Mouse (Mus musculus) megakaryocyte, embryonic 14.5 days (primary cell): Measurements from ENCODE around the gene Chst3. TPM values are rescaled to one million over a fixed set of nuclear protein-coding genes. Genes with fewer than 3 reads are reported as not detected.
"Not testable (repeated sequence)": the region's sequence is repeated elsewhere in the genome, so short reads cannot be mapped to it uniquely, and the experiment has no call there.

Source experiments
- H3K27me3 ChIP-seq: replicated peaks from 2 replicates; pipeline ENCODE3; 2012; ENCODE audit warnings: inconsistent platforms
- H3K36me3 ChIP-seq: replicated peaks from 2 replicates; pipeline ENCODE3; 2012; ENCODE audit warnings: low read length, inconsistent platforms, mixed read lengths
- H3K4me1 ChIP-seq: 2 replicates; pipeline ENCODE4 v1.6.1; 2012; ENCODE audit warnings: inconsistent platforms
- H3K4me3 ChIP-seq: replicated peaks from 2 replicates; pipeline ENCODE3; 2012; ENCODE audit warnings: moderate library complexity, mild to moderate bottlenecking, inconsistent platforms
- H3K9me3 ChIP-seq: 2 replicates; pipeline ENCODE4 v1.6.1; 2012; ENCODE audit warnings: inconsistent platforms
- FLI1 ChIP-seq: IDR thresholded peaks from 2 replicates; pipeline ENCODE4 v1.6.1; 2012; ENCODE audit warnings: low read length, inconsistent platforms, mixed read lengths
- GATA1 ChIP-seq: IDR thresholded peaks from 3 replicates; pipeline ENCODE4 v1.6.1; 2012; ENCODE audit warnings: mixed read lengths, low read length, inconsistent platforms, borderline replicate concordance
- polyA plus RNA-seq: library from polyadenylated mRNA; stranded (reverse); fragments of >175 nt; gene quantifications from 2 replicates; pipeline ENCODE4 v1.2.3, GENCODE M21; 2012; ENCODE audit warnings: low replicate concordance; ENCODE audit not compliant: insufficient read depth

Gene Chst3
- polyA plus RNA-seq, 1 experiment, result not detected

DNA sequence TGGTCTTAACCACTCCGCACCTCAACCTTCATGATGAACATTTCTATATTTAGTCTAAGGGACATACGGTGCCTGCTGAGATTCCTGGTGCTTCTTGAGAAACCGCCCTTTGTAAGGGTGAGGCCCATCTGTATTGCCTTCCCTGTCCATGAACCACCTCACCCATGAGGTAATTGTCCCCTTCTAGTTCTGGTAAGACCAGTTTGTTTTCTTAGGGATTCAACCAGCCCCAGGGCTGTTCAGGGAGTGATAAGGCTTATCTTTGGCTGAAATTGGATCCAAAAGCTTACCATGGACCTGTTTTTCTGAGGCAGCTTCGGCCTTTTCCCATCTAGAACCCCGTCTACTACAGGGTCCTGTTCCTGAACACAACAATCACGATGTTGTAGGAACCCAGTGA, 37.0 kb upstream of the Chst3 start:
- TF ChIP-seq GATA1, result no peak
- TF ChIP-seq FLI1, result no peak
- Histone ChIP-seq H3K36me3 (no peaks in the 10 kb centered on the region), H3K27me3 (peaks cover 53% of the 10 kb centered on the region), H3K9me3 (no peaks in the 10 kb centered on the region), H3K4me3 (no peak overlapping the region), H3K4me1 (peaks cover 19% of the 10 kb centered on the region; the same call in 1 of the 2 replicates)

DNA sequence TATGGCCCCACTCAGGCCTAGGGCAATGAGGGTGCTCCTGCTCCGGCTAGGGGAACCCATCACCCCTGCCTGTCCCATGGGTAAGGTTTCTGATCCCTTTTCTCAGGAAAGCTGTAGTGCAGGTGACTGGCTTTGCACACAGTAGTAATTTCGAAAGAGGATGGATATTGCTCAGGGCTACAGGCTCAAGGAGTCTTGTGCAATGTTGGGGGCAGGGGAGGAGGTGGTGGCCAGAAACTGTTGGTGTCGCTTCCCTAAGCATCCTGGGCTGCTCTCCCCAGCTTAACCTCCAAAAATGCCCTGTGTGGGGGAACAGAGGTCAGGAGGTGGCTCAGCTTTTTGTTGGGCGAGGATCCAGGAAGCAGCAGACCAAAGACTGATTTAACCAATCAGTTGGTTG, 33.5 kb upstream of the Chst3 start:
- TF ChIP-seq GATA1 (no peak), FLI1 (no peak)
- H3K9me3 ChIP-seq, result no peaks in the 10 kb centered on the region
- H3K4me3 ChIP-seq, result no peak overlapping the region
- no peaks in the 10 kb centered on the region for H3K36me3 ChIP-seq
- peaks cover 35% of the 10 kb centered on the region for H3K27me3 ChIP-seq
- H3K4me1 ChIP-seq, result peaks cover 6% of the 10 kb centered on the region

DNA sequence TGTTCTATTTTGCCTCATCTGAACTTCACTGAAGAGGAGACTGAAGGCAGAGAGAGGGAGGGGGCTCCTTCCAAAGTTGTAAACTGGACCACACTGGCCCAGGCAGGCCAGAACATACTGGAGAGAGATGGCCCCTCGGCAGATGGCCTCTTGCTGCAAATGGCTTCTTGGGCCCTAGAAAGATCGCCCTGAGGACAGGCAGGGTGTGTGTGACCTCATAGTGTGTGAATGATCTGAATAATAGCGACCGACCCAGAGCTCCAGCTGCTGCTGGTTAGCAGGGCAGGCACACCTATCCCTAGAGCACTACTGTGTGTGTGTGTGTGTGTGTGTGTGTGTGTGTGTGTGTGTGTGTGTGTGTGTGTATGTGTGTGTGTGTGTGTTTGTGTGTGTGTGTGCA, 33.1 kb upstream of the Chst3 start:
- TF ChIP-seq GATA1 (no peak), FLI1 (no peak)
- H3K36me3 ChIP-seq, result no peaks in the 10 kb centered on the region

DNA sequence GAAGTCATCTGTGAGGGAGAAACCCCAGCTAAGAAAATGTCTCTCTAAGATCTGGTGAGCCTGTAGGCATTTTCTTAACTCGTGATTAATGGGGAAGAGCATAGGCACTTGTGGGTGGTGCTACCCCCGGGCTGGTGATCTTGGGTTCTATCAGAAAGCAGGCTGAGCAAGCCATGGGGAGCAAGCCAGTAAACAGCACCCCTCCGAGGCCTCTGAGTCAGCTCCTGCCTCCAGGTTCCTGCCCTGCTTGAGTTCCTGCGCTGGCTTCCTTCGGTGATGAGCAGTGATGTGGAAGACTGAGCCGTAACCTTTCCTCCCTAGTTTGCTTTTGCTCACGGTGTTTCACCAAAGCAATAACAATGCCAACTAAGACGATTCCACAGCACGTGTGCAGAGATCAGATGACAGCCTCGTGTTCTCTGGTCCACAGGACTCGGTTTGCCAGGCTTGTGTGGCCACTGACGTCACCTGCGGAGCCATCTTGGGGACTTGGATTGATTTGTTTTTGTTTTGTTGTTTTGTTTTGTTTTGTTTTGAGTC, 31.4 kb upstream of the Chst3 start:
- Histone ChIP-seq H3K4me1 (peaks cover 11% of the 10 kb centered on the region), H3K36me3 (no peaks in the 10 kb centered on the region), H3K4me3 (no peak overlapping the region), H3K27me3 (peaks cover 25% of the 10 kb centered on the region), H3K9me3 (no peaks in the 10 kb centered on the region)
- TF ChIP-seq FLI1 (no peak), GATA1 (no peak)

More for the DNA sequence above, 33.1 kb upstream of the Chst3 start:
- Histone ChIP-seq H3K27me3 (peaks cover 31% of the 10 kb centered on the region), H3K4me1 (peaks cover 6% of the 10 kb centered on the region), H3K9me3 (no peaks in the 10 kb centered on the region), H3K4me3 (no peak overlapping the region)

DNA sequence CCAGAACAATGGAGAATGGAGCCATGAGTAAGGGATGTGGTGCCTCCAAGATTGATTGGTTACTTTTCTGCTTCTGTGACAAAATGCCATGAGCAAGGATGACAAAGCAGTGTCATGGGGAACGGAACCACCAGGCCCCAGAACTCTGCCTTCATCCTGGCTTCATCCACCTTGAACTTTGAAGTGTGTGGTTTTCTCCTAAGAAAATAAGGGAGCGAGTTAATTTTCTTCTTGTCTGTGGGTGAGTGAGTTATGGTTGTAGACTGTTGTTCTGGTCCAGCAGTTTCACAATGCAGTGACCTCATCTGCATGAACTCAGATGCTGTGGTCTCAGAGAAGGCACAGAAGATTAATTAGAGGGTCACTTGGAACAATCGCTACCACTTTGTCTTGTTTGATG, 29.3 kb upstream of the Chst3 start:
- not testable (repeated sequence) for H3K9me3 ChIP-seq, H3K36me3 ChIP-seq, H3K4me3 ChIP-seq
- Histone ChIP-seq H3K4me1 (peaks cover 16% of the 10 kb centered on the region), H3K27me3 (peaks cover 18% of the 10 kb centered on the region)

DNA sequence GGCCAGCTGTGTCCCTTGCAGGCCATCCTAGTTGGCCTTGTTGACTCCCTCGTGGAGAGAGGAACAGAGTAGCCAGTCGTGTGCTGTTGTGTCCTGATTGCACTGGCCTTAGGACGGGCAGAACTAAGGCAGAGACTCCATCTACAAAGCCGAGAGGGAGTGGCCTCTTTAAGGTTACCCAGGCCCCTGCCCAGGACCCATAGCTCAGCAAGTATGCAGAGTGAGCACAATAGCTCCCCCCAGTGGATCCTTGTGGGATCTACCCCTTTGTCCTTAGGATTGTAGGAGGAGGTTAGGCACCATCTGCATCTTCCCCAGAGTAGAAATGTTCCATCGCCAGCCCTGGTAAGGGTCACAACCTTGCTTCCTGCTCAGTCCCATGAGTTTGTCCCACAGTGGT, 27.5 kb upstream of the Chst3 start:
- no peak overlapping the region for H3K4me3 ChIP-seq
- no peaks in the 10 kb centered on the region for H3K36me3 ChIP-seq
- peaks cover 10% of the 10 kb centered on the region for H3K27me3 ChIP-seq
- TF ChIP-seq GATA1 (no peak), FLI1 (no peak)
- peaks cover 14% of the 10 kb centered on the region for H3K4me1 ChIP-seq
- peaks cover 21% of the 10 kb centered on the region for H3K9me3 ChIP-seq

DNA sequence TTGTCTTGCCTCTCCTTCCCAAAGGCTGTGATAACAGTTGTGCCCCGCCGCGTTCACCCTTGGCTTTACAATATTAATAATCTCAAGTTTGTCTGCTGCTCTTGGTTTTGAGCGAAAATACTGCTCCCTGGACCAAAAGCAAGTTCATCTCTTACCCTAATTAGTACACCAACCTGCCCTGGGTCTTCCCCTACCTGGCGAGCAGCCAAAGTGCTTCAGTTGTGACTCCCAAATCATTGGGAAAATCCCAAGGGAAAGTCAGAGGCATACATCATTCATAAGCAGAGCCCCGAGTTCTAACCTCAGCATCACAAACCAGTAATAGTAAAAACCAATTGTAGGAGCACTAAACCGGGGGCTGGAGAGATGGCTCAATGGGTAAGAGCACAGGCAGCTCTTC, 26.6 kb upstream of the Chst3 start:
- peaks cover 21% of the 10 kb centered on the region for H3K9me3 ChIP-seq
- peaks cover 8% of the 10 kb centered on the region for H3K27me3 ChIP-seq
- H3K36me3 ChIP-seq, result no peaks in the 10 kb centered on the region
- TF ChIP-seq GATA1 (no peak), FLI1 (no peak)
- H3K4me3 ChIP-seq, result no peak overlapping the region
- H3K4me1 ChIP-seq, result peaks cover 14% of the 10 kb centered on the region

DNA sequence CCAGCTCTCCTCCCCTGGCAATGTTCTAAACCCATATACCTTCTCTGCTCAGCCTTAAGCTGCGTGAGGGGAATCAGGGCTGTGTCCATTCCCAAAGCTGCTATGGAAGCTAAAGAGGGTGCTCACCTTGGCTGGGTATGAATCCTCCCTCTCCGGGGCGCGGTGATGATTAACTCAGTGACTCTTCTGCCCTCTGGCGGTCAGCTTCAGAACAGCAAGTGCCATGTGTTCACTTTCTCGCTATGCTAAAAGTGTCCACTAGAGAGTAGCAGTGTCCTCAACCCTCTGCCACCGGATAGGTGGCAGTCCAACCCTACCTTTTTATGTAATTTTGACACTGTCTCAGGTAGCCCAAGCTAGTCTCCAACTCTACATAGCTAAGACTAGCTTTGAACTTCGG, 26.0 kb upstream of the Chst3 start:
- no peaks in the 10 kb centered on the region for H3K36me3 ChIP-seq
- no peak overlapping the region for H3K4me3 ChIP-seq
- peaks cover 8% of the 10 kb centered on the region for H3K27me3 ChIP-seq
- no peak for TF ChIP-seq GATA1
- no peak for TF ChIP-seq FLI1
- H3K4me1 ChIP-seq, result peaks cover 14% of the 10 kb centered on the region
- H3K9me3 ChIP-seq, result peaks cover 27% of the 10 kb centered on the region

DNA sequence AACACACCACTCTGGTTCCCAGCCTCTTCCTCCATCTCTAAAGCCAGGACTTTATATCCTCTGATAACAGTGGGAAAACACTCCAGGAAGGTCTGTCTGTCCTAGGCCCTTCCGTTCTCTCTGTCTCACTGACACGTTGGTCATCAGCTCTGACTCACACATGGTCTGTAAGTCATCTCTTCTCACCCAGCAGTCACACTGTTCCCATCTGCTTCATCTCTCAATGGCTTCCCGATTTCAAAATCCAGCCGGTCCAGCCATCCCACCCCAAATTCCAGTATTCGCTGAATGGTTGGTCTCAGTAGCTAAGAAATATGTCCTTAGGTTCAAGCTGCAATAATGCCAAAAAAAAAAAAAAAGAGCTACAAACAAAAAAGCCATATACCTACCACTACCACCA, 24.9 kb upstream of the Chst3 start:
- Histone ChIP-seq H3K27me3 (peaks cover 10% of the 10 kb centered on the region), H3K36me3 (no peaks in the 10 kb centered on the region), H3K9me3 (peaks cover 29% of the 10 kb centered on the region), H3K4me1 (peaks cover 14% of the 10 kb centered on the region), H3K4me3 (no peak overlapping the region)
- TF ChIP-seq GATA1, result no peak
- TF ChIP-seq FLI1, result no peak

DNA sequence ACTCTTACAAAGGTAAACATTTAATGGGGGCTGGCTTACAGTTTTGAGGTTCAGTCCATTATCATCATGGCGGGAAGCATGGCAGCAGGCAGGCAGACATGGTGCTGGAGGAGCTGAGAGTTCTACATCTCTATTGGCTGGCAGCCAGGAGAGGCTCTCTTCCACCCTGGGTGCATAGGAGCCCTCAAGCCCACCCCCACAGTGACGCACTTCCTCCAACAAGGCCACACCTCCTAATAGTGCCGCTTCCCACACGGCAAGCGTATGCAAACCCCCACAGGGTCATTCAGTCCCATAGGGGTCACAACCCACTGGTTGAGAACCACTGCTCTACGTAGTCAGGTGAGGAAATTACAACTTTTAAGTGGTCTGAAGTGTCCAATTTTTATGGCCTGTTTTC, 21.4 kb upstream of the Chst3 start:
- TF ChIP-seq GATA1 (no peak), FLI1 (no peak)
- Histone ChIP-seq H3K4me1 (peaks cover 5% of the 10 kb centered on the region), H3K27me3 (peaks cover 13% of the 10 kb centered on the region), H3K4me3 (no peak overlapping the region), H3K9me3 (peaks cover 43% of the 10 kb centered on the region), H3K36me3 (no peaks in the 10 kb centered on the region)
